Mouse (Mus musculus): ENCODE results near the gene Slc1a5.
A peak's percentile ranks its signal among the peaks of the same experiment; 100 is the strongest.

Slc1a5 gene

GRCm38 (mm10) chr7:16821091-16821490, 40.0 kb downstream of the Slc1a5 start:
- peak; percentile 93 for DNase-seq

GRCm38 (mm10) chr7:16821669-16822101, 40.5 kb downstream of the Slc1a5 start:
- DNase-seq, result peak; percentile 90

- peak; percentile 98 for DNase-seq
Measured at GRCm38 (mm10) chr7:16823734-16824133, 42.6 kb downstream of the Slc1a5 start.

- DNase-seq, result no peak
Measured at GRCm38 (mm10) chr7:16825785-16826184, 44.6 kb downstream of the Slc1a5 start.

GRCm38 (mm10) chr7:16826571-16826970, 45.4 kb downstream of the Slc1a5 start:
- peak; percentile 94 for DNase-seq

GRCm38 (mm10) chr7:16827274-16827673, 46.1 kb downstream of the Slc1a5 start:
- DNase-seq, result no peak

GRCm38 (mm10) chr7:16830449-16830848, 49.3 kb downstream of the Slc1a5 start:
- peak; percentile 97 for DNase-seq

- DNase-seq, result peak; percentile 91
Measured at GRCm38 (mm10) chr7:16837916-16838803, 57.0 kb downstream of the Slc1a5 start.

GRCm38 (mm10) chr7:16838804-16839426, 57.8 kb downstream of the Slc1a5 start:
- peak; percentile 87 for DNase-seq

GRCm38 (mm10) chr7:16839427-16840108, 58.4 kb downstream of the Slc1a5 start:
- peak; percentile 87 for DNase-seq

GRCm38 (mm10) chr7:16840109-16840491, 59.0 kb downstream of the Slc1a5 start:
- peak; percentile 80 for DNase-seq

- no peak for DNase-seq
Measured at GRCm38 (mm10) chr7:16841078-16841477, 59.9 kb downstream of the Slc1a5 start.

GRCm38 (mm10) chr7:16841561-16842560, 60.7 kb downstream of the Slc1a5 start:
- DNase-seq, result peak; percentile 96

GRCm38 (mm10) chr7:16842645-16843063, 61.5 kb downstream of the Slc1a5 start, which contains the start of gene Prkd2:
Gene Prkd2 (plus strand): TSS chr7:16842902.
- DNase-seq, result peak; percentile 100

GRCm38 (mm10) chr7:16843441-16844171, 62.5 kb downstream of the Slc1a5 start:
- peak; percentile 98 for DNase-seq

GRCm38 (mm10) chr7:16844696-16845071, 63.5 kb downstream of the Slc1a5 start:
- DNase-seq, result peak; percentile 98

- DNase-seq, result peak; percentile 99
Measured at GRCm38 (mm10) chr7:16845072-16845819, 64.1 kb downstream of the Slc1a5 start.

GRCm38 (mm10) chr7:16845820-16846167, 64.7 kb downstream of the Slc1a5 start:
- no peak for DNase-seq

GRCm38 (mm10) chr7:16846775-16847174, 65.6 kb downstream of the Slc1a5 start:
- no peak for DNase-seq

GRCm38 (mm10) chr7:16847507-16847906, 66.4 kb downstream of the Slc1a5 start:
- peak; percentile 90 for DNase-seq
